Mouse (Mus musculus): ENCODE data around the gene Gm3015. TPM values are rescaled to one million over a fixed set of nuclear protein-coding genes. Genes with fewer than 3 reads are reported as not detected.
"Not testable (repeated sequence)": the region's sequence is repeated elsewhere in the genome, so short reads cannot be mapped to it uniquely, and the experiment has no call there.

The Gm3015 gene
- not detected for total RNA-seq (2021)

GRCm38 (mm10) chr14:42768721-42769120 is at the start of gene Gm3015:
TSS of gene Gm3015 (minus strand) at chr14:42768821.
- DNase-seq (ENCODE audit: extremely low spot score in 1 of 2, low spot score in 1 of 2): not testable (repeated sequence)

- DNase-seq (ENCODE audit: extremely low spot score in 1 of 2, low spot score in 1 of 2): not testable (repeated sequence)
Observed at GRCm38 (mm10) chr14:42797887-42798286, 29.3 kb upstream of the Gm3015 start, which contains the start of gene Gm10377. TSS of gene Gm10377 (minus strand) at chr14:42797987.

Other genes with a start within 250 kb of the Gm3015 start
- gene Gm8024, start 244.5 kb downstream of the Gm3015 start, total RNA-seq (2021): not detected
- not detected for gene Gm17124, start 168.9 kb downstream of the Gm3015 start, total RNA-seq (2021)
- not detected for gene Gm3633, start 126.9 kb downstream of the Gm3015 start, total RNA-seq (2021)
- gene Gm10378, start 112.9 kb downstream of the Gm3015 start, total RNA-seq (2021): not detected
- gene Gm10377, start 29.2 kb upstream of the Gm3015 start, total RNA-seq (2021): not detected
- not detected for gene Gm21977, start 84.7 kb upstream of the Gm3015 start, total RNA-seq (2021)
- not detected for gene Gm8082, start 224.8 kb upstream of the Gm3015 start, total RNA-seq (2021)
- not detected for gene Gm10376, start 246.8 kb upstream of the Gm3015 start, total RNA-seq (2021)

All from layer of hippocampus, postnatal 25 days (tissue).